Mouse (Mus musculus): Measurements from ENCODE around the gene Gm21731.
"Not testable (repeated sequence)": the region's sequence is repeated elsewhere in the genome, so short reads cannot be mapped to it uniquely, and the experiment has no call there.

DNA sequence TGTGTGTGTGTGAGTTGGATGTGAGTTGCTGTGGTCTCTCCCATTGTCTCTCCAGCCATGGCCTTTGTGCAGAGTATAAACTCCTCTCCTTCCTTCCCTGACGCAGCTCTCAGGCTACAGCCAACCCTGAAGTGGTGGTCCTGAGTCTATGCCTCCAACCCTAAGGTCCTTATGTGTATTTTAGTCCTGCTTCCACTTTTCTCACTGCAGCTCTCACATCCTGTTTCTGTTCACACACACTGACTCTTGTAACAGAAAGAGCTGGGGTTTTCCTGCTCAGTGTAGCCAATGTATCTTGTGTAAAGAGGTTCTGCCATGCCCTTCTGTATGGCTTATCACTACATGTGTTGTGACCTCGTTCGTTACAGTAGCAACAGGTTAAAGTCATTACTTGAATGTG lies 20.8 kb downstream of the Gm21731 start:
- not testable (repeated sequence) for TF ChIP-seq CTCF (IDR thresholded peaks at IDR 0.05 in 2 of 3, conservative IDR thresholded peaks at IDR 0.05 in 1 of 3; ENCODE audit: control insufficient read depth in 1 of 3, insufficient read depth in 1 of 3, low read depth in 2 of 3, low read length in 3 of 3, poor library complexity in 1 of 3, severe bottlenecking in 1 of 3); POLR2AphosphoS2 (IDR thresholded peaks at IDR 0.05; ENCODE audit: low read length); JUND (IDR thresholded peaks at IDR 0.05; ENCODE audit: low read depth, low read length); POLR2A (IDR thresholded peaks at IDR 0.05; ENCODE audit: control insufficient read depth in 1 of 2, insufficient read depth in 1 of 2, low read depth in 1 of 2, low read length in 2 of 2, poor library complexity in 1 of 2); BHLHE40 (IDR thresholded peaks at IDR 0.05; ENCODE audit: borderline replicate concordance, low read depth, low read length); ETS1 (IDR thresholded peaks at IDR 0.05; ENCODE audit: low read depth, low read length); USF1 (IDR thresholded peaks at IDR 0.05; ENCODE audit: low read depth, low read length)
